Mouse (Mus musculus): ENCODE results near the gene Pdia3.

DNA sequence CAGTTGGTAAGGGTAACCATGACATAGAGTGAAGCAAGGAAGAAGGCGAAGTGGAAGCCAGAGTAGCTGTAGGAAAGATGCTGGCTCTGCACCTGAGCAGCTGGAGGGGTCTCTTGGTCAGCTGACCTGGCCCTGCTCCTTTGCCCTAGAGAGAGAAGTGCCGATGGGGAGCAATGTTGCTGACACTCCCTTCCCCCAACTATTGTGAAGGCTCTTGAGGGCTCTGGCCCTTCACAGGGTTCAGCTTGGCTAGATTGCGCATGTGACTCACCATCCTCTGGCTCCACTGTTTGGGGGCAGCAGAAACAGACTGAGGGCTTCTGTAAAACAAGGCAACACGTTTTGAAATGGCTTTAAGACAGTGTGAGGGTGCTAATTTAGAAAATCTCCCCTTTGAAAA lies 38.8 kb downstream of the Pdia3 start:
- TF ChIP-seq POLR2A (IDR thresholded peaks at IDR 0.05; ENCODE audit: control insufficient read depth, low read depth, low read length) (no peak), CTCF (IDR thresholded peaks at IDR 0.05; ENCODE audit: control insufficient read depth, insufficient read depth, insufficient replicate concordance, low read depth, low read length) (no peak)
